Mouse (Mus musculus): ENCODE results near the gene Arhgap5. TPM values are rescaled to one million over a fixed set of nuclear protein-coding genes. Genes with fewer than 3 reads are reported as not detected.

The Arhgap5 gene
- total RNA-seq (2014; fragmentation: Nextera tagmentation) (12.0 and 12.4 TPM in 2 replicates), total RNA-seq (2017) (19.7 and 25.6 TPM in 2 replicates)

- ATAC-seq (replicated peaks; ENCODE audit: low FRiP score, low TSS enrichment, poor library complexity, severe bottlenecking) = peak; percentile 76
Measured at GRCm38 (mm10) chr12:52503456-52504320, at the start of gene Arhgap5. Gene Arhgap5 (plus strand): TSS chr12:52503972.

- ATAC-seq (replicated peaks; ENCODE audit: low FRiP score, low TSS enrichment, poor library complexity, severe bottlenecking) = no peak
Measured at GRCm38 (mm10) chr12:52464593-52464992, 39.2 kb upstream of the Arhgap5 start.

GRCm38 (mm10) chr12:52471621-52472020, 32.2 kb upstream of the Arhgap5 start:
- ATAC-seq (replicated peaks; ENCODE audit: low FRiP score, low TSS enrichment, poor library complexity, severe bottlenecking) = no peak

GRCm38 (mm10) chr12:52473988-52474968, 29.5 kb upstream of the Arhgap5 start:
- ATAC-seq (replicated peaks; ENCODE audit: low FRiP score, low TSS enrichment, poor library complexity, severe bottlenecking) = no peak

- ATAC-seq (replicated peaks; ENCODE audit: low FRiP score, low TSS enrichment, poor library complexity, severe bottlenecking) = no peak
Measured at GRCm38 (mm10) chr12:52476036-52476435, 27.7 kb upstream of the Arhgap5 start.

- no peak for ATAC-seq (replicated peaks; ENCODE audit: low FRiP score, low TSS enrichment, poor library complexity, severe bottlenecking)
Measured at GRCm38 (mm10) chr12:52478611-52479010, 25.2 kb upstream of the Arhgap5 start.

GRCm38 (mm10) chr12:52479323-52479722, 24.4 kb upstream of the Arhgap5 start:
- ATAC-seq (replicated peaks; ENCODE audit: low FRiP score, low TSS enrichment, poor library complexity, severe bottlenecking) = no peak

GRCm38 (mm10) chr12:52480851-52481250, 22.9 kb upstream of the Arhgap5 start:
- no peak for ATAC-seq (replicated peaks; ENCODE audit: low FRiP score, low TSS enrichment, poor library complexity, severe bottlenecking)

- ATAC-seq (replicated peaks; ENCODE audit: low FRiP score, low TSS enrichment, poor library complexity, severe bottlenecking) = no peak
Measured at GRCm38 (mm10) chr12:52481969-52482550, 21.7 kb upstream of the Arhgap5 start.

GRCm38 (mm10) chr12:52483219-52483618, 20.6 kb upstream of the Arhgap5 start:
- ATAC-seq (replicated peaks; ENCODE audit: low FRiP score, low TSS enrichment, poor library complexity, severe bottlenecking) = no peak

GRCm38 (mm10) chr12:52488266-52488975, 15.4 kb upstream of the Arhgap5 start:
- no peak for ATAC-seq (replicated peaks; ENCODE audit: low FRiP score, low TSS enrichment, poor library complexity, severe bottlenecking)

GRCm38 (mm10) chr12:52493281-52493681, 10.5 kb upstream of the Arhgap5 start:
- no peak for ATAC-seq (replicated peaks; ENCODE audit: low FRiP score, low TSS enrichment, poor library complexity, severe bottlenecking)

GRCm38 (mm10) chr12:52497209-52497608, 6.6 kb upstream of the Arhgap5 start:
- no peak for ATAC-seq (replicated peaks; ENCODE audit: low FRiP score, low TSS enrichment, poor library complexity, severe bottlenecking)

- ATAC-seq (replicated peaks; ENCODE audit: low FRiP score, low TSS enrichment, poor library complexity, severe bottlenecking) = peak; percentile 41; the same call in 1 of the 2 replicates
Measured at GRCm38 (mm10) chr12:52500915-52501833, 2.6 kb upstream of the Arhgap5 start.

GRCm38 (mm10) chr12:52502161-52502560, 1.6 kb upstream of the Arhgap5 start:
- no peak for ATAC-seq (replicated peaks; ENCODE audit: low FRiP score, low TSS enrichment, poor library complexity, severe bottlenecking)

- ATAC-seq (replicated peaks; ENCODE audit: low FRiP score, low TSS enrichment, poor library complexity, severe bottlenecking) = peak; percentile 28
Measured at GRCm38 (mm10) chr12:52503131-52503455, 679 bp upstream of the Arhgap5 start.

- ATAC-seq (replicated peaks; ENCODE audit: low FRiP score, low TSS enrichment, poor library complexity, severe bottlenecking) = peak; percentile 62
Measured at GRCm38 (mm10) chr12:52504331-52505181, 784 bp downstream of the Arhgap5 start.
